Mouse (Mus musculus) midbrain, embryonic 13.5 days (tissue): ENCODE data around the gene Cacna1a. TPM values are rescaled to one million over a fixed set of nuclear protein-coding genes. Genes with fewer than 3 reads are reported as not detected.
"Not testable (repeated sequence)": the region's sequence is repeated elsewhere in the genome, so short reads cannot be mapped to it uniquely, and the experiment has no call there.

Source experiments
- ATAC-seq: fragments of 200-750 bp; cut with Nextera tagmentation; 2 replicates; pipeline ENCODE4 v1.8.0; 2017; ENCODE audit warnings: mild to moderate bottlenecking, moderate TSS enrichment, moderate library complexity
- H3K27ac ChIP-seq: fragments of 300-500 bp; sonication (generic); 2 replicates; pipeline ENCODE4 v1.5.1; 2015; ENCODE audit warnings: inconsistent platforms, mild to moderate bottlenecking, moderate library complexity
- H3K27me3 ChIP-seq: fragments of 300-500 bp; sonication (generic); 2 replicates; pipeline ENCODE4 v1.6.1; 2015; ENCODE audit warnings: mild to moderate bottlenecking, inconsistent platforms
- H3K36me3 ChIP-seq: fragments of 300-500 bp; sonication (generic); 2 replicates; pipeline ENCODE4 v1.6.1; 2015; ENCODE audit warnings: mild to moderate bottlenecking, inconsistent platforms
- H3K4me1 ChIP-seq: fragments of 300-500 bp; sonication (generic); replicated peaks from 2 replicates; pipeline ENCODE4 v1.6.1; 2015; ENCODE audit warnings: inconsistent platforms
- H3K4me2 ChIP-seq: fragments of 300-500 bp; sonication (generic); replicated peaks from 2 replicates; pipeline ENCODE4 v1.6.1; 2015; ENCODE audit warnings: moderate library complexity, mild to moderate bottlenecking, inconsistent platforms
- H3K4me3 ChIP-seq: fragments of 300-500 bp; sonication (generic); replicated peaks from 2 replicates; pipeline ENCODE4 v1.5.1; 2015; ENCODE audit warnings: mild to moderate bottlenecking, inconsistent platforms
- H3K9ac ChIP-seq: fragments of 300-500 bp; sonication (generic); replicated peaks from 2 replicates; pipeline ENCODE4 v1.6.1; 2015; ENCODE audit warnings: mild to moderate bottlenecking, inconsistent platforms
- H3K9me3 ChIP-seq: fragments of 300-500 bp; sonication (generic); 2 replicates; pipeline ENCODE4 v1.6.1; 2016; ENCODE audit warnings: mild to moderate bottlenecking, inconsistent platforms
- WGBS: fragments of 180-500 bp; shearing (Covaris S2); methylation state at CpG from one replicate; pipeline ENCODE4 v1.1.7; 2015; 5-methylcytosine and 5-hydroxymethylcytosine counted together
- polyA plus RNA-seq: library from polyadenylated mRNA; unstranded; fragments of >200 nt; fragmentation: Nextera tagmentation; extraction: Ambion mirVana; gene quantifications from 2 replicates; pipeline ENCODE4 v1.2.1, GENCODE M21; 2015

Gene Cacna1a
- polyA plus RNA-seq, 1 experiment from 2014 or later = 19.0 TPM

DNA sequence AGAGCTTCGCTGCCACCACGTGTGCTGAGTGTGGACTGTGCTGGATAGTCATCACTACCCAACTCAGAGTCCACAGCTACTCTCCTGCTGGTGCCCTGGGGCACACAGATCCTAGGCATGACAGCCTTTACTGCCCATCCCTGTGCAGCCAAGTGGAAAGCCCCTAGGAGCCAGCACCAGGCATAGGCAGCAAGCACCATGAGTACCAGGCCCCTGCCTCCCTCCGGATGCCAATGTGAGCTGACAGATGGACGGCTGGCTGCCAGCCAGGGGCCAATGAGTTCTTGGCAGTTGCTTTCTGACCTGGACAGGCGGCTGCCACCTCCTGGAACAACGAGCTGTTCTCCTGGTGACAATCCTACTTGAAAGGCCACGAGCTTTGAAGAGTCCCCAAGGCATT is 97.6 kb downstream of the Cacna1a start:
- Histone ChIP-seq H3K36me3 (no peaks in the 10 kb centered on the region), H3K4me2 (no peak overlapping the region), H3K27me3 (no peaks in the 10 kb centered on the region), H3K27ac (no peak overlapping the region), H3K9ac (no peak overlapping the region), H3K4me1 (peaks cover 5% of the 10 kb centered on the region; the same call in 1 of the 2 replicates), H3K4me3 (no peak overlapping the region), H3K9me3 (no peaks in the 10 kb centered on the region)
- WGBS = 76% methylated on average over 7 of the region's 7 CpGs
- peak; percentile 48; the same call in 1 of the 2 replicates for ATAC-seq

DNA sequence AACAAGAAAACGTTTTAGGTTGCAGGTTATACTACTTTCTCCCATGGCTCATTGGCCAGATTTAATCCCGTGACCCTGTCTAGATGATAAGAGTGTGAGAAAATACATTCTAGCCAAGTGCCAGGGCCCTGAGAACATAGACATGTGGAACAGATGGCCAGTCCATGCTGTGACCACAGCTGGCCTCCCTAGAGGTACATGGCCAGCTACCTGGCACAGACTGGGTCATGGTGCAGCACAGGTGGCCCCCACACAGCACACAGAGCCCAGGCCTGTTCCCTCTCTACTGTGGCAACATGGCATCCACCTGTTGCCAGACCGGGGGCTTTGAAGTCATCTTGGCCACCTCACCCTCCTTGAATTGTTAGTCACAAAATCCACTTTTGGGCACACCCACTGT is 101.0 kb downstream of the Cacna1a start:
- WGBS = 87% methylated on average over 3 of the region's 3 CpGs
- no peak for ATAC-seq
- Histone ChIP-seq H3K4me2 (no peak overlapping the region), H3K27me3 (no peaks in the 10 kb centered on the region), H3K27ac (no peak overlapping the region), H3K9ac (no peak overlapping the region), H3K36me3 (no peaks in the 10 kb centered on the region), H3K9me3 (no peaks in the 10 kb centered on the region), H3K4me3 (no peak overlapping the region), H3K4me1 (peaks cover 7% of the 10 kb centered on the region)

- peak; percentile 77 for ATAC-seq
- H3K27me3 ChIP-seq = no peaks in the 10 kb centered on the region
- H3K4me2 ChIP-seq = no peak overlapping the region
- peaks cover 13% of the 10 kb centered on the region for H3K4me1 ChIP-seq
- H3K9me3 ChIP-seq = no peaks in the 10 kb centered on the region
- no peak overlapping the region for H3K4me3 ChIP-seq
- 32% methylated on average over 6 of the region's 6 CpGs for WGBS
- H3K9ac ChIP-seq = no peak overlapping the region
- no peak overlapping the region for H3K27ac ChIP-seq
- H3K36me3 ChIP-seq = no peaks in the 10 kb centered on the region
Observed at GRCm38 (mm10) chr8:84494541-84495084, 106.4 kb downstream of the Cacna1a start.

- ATAC-seq = no peak
- Histone ChIP-seq H3K27me3 (no peaks in the 10 kb centered on the region), H3K4me1 (peaks cover 14% of the 10 kb centered on the region; the same call in 1 of the 2 replicates), H3K27ac (no peak overlapping the region), H3K4me2 (no peak overlapping the region), H3K4me3 (no peak overlapping the region), H3K36me3 (no peaks in the 10 kb centered on the region), H3K9me3 (no peaks in the 10 kb centered on the region), H3K9ac (no peak overlapping the region)
- 87% methylated on average over 5 of the region's 5 CpGs for WGBS
Observed at GRCm38 (mm10) chr8:84501181-84501580, 112.9 kb downstream of the Cacna1a start.

GRCm38 (mm10) chr8:84501671-84502308 is 113.5 kb downstream of the Cacna1a start:
- ATAC-seq = no peak
- H3K4me3 ChIP-seq = no peak overlapping the region
- H3K27ac ChIP-seq = no peak overlapping the region
- 84% methylated on average over 10 of the region's 10 CpGs for WGBS
- H3K9ac ChIP-seq = no peak overlapping the region
- H3K4me2 ChIP-seq = no peak overlapping the region
- H3K4me1 ChIP-seq = peaks cover 14% of the 10 kb centered on the region; the same call in 1 of the 2 replicates
- no peaks in the 10 kb centered on the region for H3K9me3 ChIP-seq
- no peaks in the 10 kb centered on the region for H3K27me3 ChIP-seq
- no peaks in the 10 kb centered on the region for H3K36me3 ChIP-seq

DNA sequence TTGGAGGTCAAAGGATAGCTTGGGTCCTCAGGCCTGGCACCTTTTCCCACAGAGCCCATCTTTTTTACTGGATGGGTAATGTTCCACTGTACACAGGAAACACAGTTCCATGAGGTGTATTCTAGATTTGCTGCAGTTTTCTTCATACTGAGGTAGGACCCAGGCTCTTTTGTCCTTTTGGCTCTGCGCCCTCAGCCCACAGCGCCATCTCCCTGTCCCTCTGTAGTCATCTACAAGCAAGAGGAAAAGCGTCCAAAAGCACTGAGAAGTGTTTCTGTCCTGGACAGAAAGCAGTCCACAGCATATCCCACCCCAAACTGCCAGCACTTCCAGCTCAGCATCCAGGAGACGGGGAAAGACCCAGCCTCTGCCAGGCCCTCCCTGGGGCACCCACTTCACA is 114.4 kb downstream of the Cacna1a start:
- H3K9me3 ChIP-seq = no peaks in the 10 kb centered on the region
- H3K27me3 ChIP-seq = no peaks in the 10 kb centered on the region
- H3K4me3 ChIP-seq = no peak overlapping the region
- H3K4me1 ChIP-seq = peaks cover 14% of the 10 kb centered on the region; the same call in 1 of the 2 replicates
- H3K36me3 ChIP-seq = no peaks in the 10 kb centered on the region
- H3K9ac ChIP-seq = no peak overlapping the region
- no peak overlapping the region for H3K27ac ChIP-seq
- 90% methylated on average over 4 of the region's 4 CpGs for WGBS
- no peak for ATAC-seq
- no peak overlapping the region for H3K4me2 ChIP-seq

DNA sequence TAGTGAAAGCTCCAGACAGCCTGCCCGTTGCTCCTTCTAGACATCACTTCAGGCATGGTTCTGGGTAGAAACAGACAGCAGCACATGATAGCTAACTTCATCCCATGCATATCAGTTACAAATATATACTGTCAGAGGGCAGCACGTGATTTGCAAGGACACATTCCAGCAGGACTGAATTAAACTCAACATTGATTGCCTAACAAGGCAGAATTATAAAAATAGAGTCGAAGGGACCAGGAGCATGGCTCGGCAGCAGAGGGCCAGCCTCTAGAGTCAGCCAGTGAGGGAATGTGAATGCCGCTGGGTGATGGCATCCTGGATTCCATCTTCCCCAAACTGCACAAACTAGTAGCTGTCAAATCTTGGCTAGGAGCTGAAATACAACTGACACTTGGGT is 119.0 kb downstream of the Cacna1a start:
- Histone ChIP-seq H3K4me1 (peaks cover 4% of the 10 kb centered on the region; the same call in 1 of the 2 replicates), H3K27me3 (no peaks in the 10 kb centered on the region), H3K27ac (no peak overlapping the region), H3K36me3 (no peaks in the 10 kb centered on the region), H3K9me3 (no peaks in the 10 kb centered on the region), H3K4me3 (no peak overlapping the region), H3K9ac (no peak overlapping the region), H3K4me2 (no peak overlapping the region)
- no peak for ATAC-seq
- WGBS = 90% methylated on average over 5 of the region's 5 CpGs

DNA sequence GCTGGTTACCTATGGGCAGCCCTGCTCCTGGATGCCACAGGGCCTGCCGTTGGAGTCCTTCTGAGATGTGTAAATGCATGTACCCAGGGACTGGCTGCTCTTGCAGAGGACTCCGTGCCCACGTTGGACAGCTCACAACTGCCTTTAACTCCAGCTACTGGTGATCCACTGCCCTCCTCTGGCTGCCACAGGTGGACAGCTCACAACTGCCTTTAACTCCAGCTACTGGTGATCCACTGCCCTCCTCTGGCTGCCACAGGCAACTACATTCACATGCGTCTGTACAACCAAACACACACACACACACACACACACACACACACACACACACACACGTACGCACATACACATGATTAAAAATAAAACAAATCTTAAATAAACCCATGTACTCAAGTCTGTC is 121.5 kb downstream of the Cacna1a start:
- H3K4me3 ChIP-seq, H3K4me1 ChIP-seq, H3K27ac ChIP-seq, H3K9me3 ChIP-seq, ATAC-seq, H3K27me3 ChIP-seq, H3K9ac ChIP-seq, H3K36me3 ChIP-seq, H3K4me2 ChIP-seq: not testable (repeated sequence)
- 87% methylated on average over 6 of the region's 6 CpGs for WGBS

- Histone ChIP-seq H3K27me3 (no peaks in the 10 kb centered on the region), H3K4me3 (no peak overlapping the region), H3K9me3 (no peaks in the 10 kb centered on the region), H3K9ac (no peak overlapping the region), H3K36me3 (peaks cover 7% of the 10 kb centered on the region; the same call in 1 of the 2 replicates), H3K4me1 (no peaks in the 10 kb centered on the region), H3K4me2 (no peak overlapping the region), H3K27ac (no peak overlapping the region)
- 93% methylated on average over 13 of the region's 13 CpGs for WGBS
- ATAC-seq = no peak
Observed at GRCm38 (mm10) chr8:84511621-84512020, 123.4 kb downstream of the Cacna1a start.

DNA sequence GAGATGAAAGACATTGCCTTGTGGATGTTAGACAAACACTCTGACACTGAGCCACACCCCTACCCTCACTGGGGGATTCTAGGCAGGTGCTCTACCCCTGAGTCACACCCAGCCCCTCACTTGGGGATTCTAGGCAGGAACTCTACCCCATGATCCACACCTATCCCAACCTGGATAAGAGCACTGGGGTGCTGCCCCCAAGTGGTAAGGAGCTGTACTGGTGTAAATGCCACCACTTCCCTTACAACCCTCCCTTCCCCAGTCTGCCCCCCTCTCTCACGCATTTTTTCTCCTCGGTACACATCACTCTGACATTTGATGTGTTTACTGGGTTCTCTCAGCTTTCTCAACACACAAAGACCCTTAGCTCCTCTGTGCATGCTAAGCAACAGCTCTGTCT is 125.5 kb downstream of the Cacna1a start:
- H3K9me3 ChIP-seq = no peaks in the 10 kb centered on the region
- peaks cover 12% of the 10 kb centered on the region; the same call in 1 of the 2 replicates for H3K36me3 ChIP-seq
- no peak overlapping the region for H3K9ac ChIP-seq
- H3K4me1 ChIP-seq = no peaks in the 10 kb centered on the region
- ATAC-seq = 0 out of 2 replicates have a peak, but pooled peaks have one; percentile 58
- H3K4me3 ChIP-seq = no peak overlapping the region
- no peak overlapping the region for H3K4me2 ChIP-seq
- H3K27ac ChIP-seq = no peak overlapping the region
- H3K27me3 ChIP-seq = no peaks in the 10 kb centered on the region
- WGBS = 21% methylated on average over 2 of the region's 2 CpGs

GRCm38 (mm10) chr8:84518180-84518579 is 129.9 kb downstream of the Cacna1a start:
- Histone ChIP-seq H3K9me3 (no peaks in the 10 kb centered on the region), H3K9ac (no peak overlapping the region), H3K4me2 (no peak overlapping the region), H3K4me3 (no peak overlapping the region), H3K36me3 (peaks cover 42% of the 10 kb centered on the region), H3K4me1 (no peaks in the 10 kb centered on the region), H3K27ac (no peak overlapping the region), H3K27me3 (no peaks in the 10 kb centered on the region)
- no peak for ATAC-seq
- WGBS = 73% methylated on average over 2 of the region's 2 CpGs

GRCm38 (mm10) chr8:84518720-84519119 is 130.5 kb downstream of the Cacna1a start:
- Histone ChIP-seq H3K4me3 (no peak overlapping the region), H3K4me2 (no peak overlapping the region), H3K27me3 (no peaks in the 10 kb centered on the region), H3K36me3 (peaks cover 47% of the 10 kb centered on the region), H3K4me1 (no peaks in the 10 kb centered on the region), H3K27ac (no peak overlapping the region), H3K9ac (no peak overlapping the region), H3K9me3 (no peaks in the 10 kb centered on the region)
- no peak for ATAC-seq
- WGBS = 94% methylated on average over 6 of the region's 6 CpGs
